ENCODE assay signal across 8 mouse cellular contexts in the genomic region with DNA sequence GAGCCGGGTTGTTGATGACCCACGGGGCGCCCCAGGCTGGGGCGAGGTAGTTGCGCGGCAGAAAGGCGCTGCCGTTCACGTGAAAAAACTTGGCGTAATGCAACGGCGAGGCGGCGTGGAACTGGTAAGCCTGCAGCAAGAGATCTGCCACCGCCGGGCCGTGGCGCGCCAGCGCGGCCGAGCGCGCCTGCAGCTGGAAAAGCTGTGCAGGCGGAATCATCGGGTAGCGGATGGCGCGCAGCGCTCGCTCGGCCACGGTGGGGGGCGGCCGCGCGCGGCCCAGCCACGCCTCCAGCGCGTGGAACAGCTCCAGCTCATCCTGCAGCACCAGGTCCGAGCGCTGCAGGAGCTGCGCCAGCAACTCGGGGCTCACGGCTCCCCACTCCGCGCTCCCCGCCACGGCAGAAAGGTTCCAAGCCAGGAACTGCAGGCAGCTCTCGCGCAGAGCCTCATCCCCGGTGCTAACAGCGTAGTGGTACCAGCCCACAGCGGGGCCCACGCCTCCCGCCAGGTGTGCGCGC. TPM values are rescaled to one million over a fixed set of nuclear protein-coding genes. Genes with fewer than 3 reads are reported as not detected.
DNase-seq lines count a peak whose midpoint lies in the region; ATAC-seq and TF ChIP-seq lines count a peak whose summit lies in the region.

No protein-coding gene starts in this region.

- H3K4me3 ChIP-seq in lung, embryonic 16.5 days (ENCODE audit: low read length) = peak overlapping the region; percentile 51
- no peak overlapping the region for H3K4me3 ChIP-seq in lung, adult 2 months (replicated peaks; ENCODE audit: extremely low read depth, low read depth, low read length)
- H3K4me3 ChIP-seq in hindbrain, embryonic 13.5 days = peak overlapping the region; percentile 56
- H3K4me3 ChIP-seq in liver, embryonic 16.5 days (ENCODE audit: low read depth, low read length) = peak overlapping the region; percentile 32
- peak overlapping the region; percentile 29 for H3K4me3 ChIP-seq in small intestine, adult 2 months (ENCODE audit: low read depth, low read length)

- H3K4me1 ChIP-seq in lung, embryonic 16.5 days (replicated peaks; ENCODE audit: control insufficient read depth, insufficient read depth, low read length) = peaks cover 18% of the 10 kb centered on the region
- 0 out of 2 replicates have a peak, but pooled peaks cover 3% of the 10 kb centered on the region for H3K4me1 ChIP-seq in lung, adult 2 months (ENCODE audit: control insufficient read depth, insufficient read depth, low read length)
- H3K4me1 ChIP-seq in hindbrain, embryonic 13.5 days (replicated peaks) = peaks cover 79% of the 10 kb centered on the region
- peaks cover 4% of the 10 kb centered on the region for H3K4me1 ChIP-seq in liver, embryonic 16.5 days (ENCODE audit: control insufficient read depth, low read depth, low read length)
- H3K4me1 ChIP-seq in small intestine, adult 2 months (ENCODE audit: control insufficient read depth, insufficient read depth, insufficient read length, low read length) = no peaks in the 10 kb centered on the region; the same call in 1 of the 2 replicates

- no peaks in the 10 kb centered on the region for H3K9me3 ChIP-seq in lung, embryonic 16.5 days (ENCODE audit: control insufficient read depth, low read length)
- no peaks in the 10 kb centered on the region for H3K9me3 ChIP-seq in hindbrain, embryonic 13.5 days
- H3K9me3 ChIP-seq in liver, embryonic 16.5 days (replicated peaks; ENCODE audit: control insufficient read depth, low read length) = no peaks in the 10 kb centered on the region

- peak; percentile 32 for DNase-seq in adrenal gland, postnatal 10 days
- no peak for DNase-seq in adrenal gland, adult 2 months
- DNase-seq in lung, adult 2 months = no peak
- no peak for DNase-seq in spleen, adult 12 weeks (ENCODE audit: low spot score)

- no peak for TF ChIP-seq POLR2A in lung, adult 2 months (IDR thresholded peaks at IDR 0.05; ENCODE audit: borderline replicate concordance, extremely low read depth, low read depth, low read length)
- TF ChIP-seq POLR2A in small intestine, adult 2 months (IDR thresholded peaks at IDR 0.05; ENCODE audit: low read depth, low read length) = no peak

- H3K4me2 ChIP-seq in lung, embryonic 16.5 days (ENCODE audit: low read depth, low read length) = peak overlapping the region; percentile 79
- H3K4me2 ChIP-seq in hindbrain, embryonic 13.5 days = peak overlapping the region; percentile 91
- peak overlapping the region; percentile 39 for H3K4me2 ChIP-seq in liver, embryonic 16.5 days (ENCODE audit: low read depth, low read length)

- no peak overlapping the region for H3K27ac ChIP-seq in lung, embryonic 16.5 days (ENCODE audit: low read length)
- H3K27ac ChIP-seq in hindbrain, embryonic 13.5 days = peak overlapping the region; percentile 73
- no peak overlapping the region for H3K27ac ChIP-seq in liver, embryonic 16.5 days (ENCODE audit: low read length)
- no peak overlapping the region for H3K27ac ChIP-seq in small intestine, adult 2 months (ENCODE audit: insufficient read depth, low read depth, low read length)

- H3K36me3 ChIP-seq in lung, embryonic 16.5 days (ENCODE audit: control insufficient read depth, insufficient read depth, low read length) = no peaks in the 10 kb centered on the region
- no peaks in the 10 kb centered on the region for H3K36me3 ChIP-seq in hindbrain, embryonic 13.5 days
- no peaks in the 10 kb centered on the region for H3K36me3 ChIP-seq in liver, embryonic 16.5 days (ENCODE audit: control insufficient read depth, insufficient read depth)
- no peaks in the 10 kb centered on the region for H3K36me3 ChIP-seq in small intestine, adult 2 months (ENCODE audit: control insufficient read depth, insufficient read depth, low read length)

- TF ChIP-seq CTCF in lung, adult 2 months (IDR thresholded peaks at IDR 0.05; ENCODE audit: insufficient read depth, low read length) = no peak
- no peak for TF ChIP-seq CTCF in small intestine, adult 2 months (IDR thresholded peaks at IDR 0.05; ENCODE audit: extremely low read depth, insufficient read length, insufficient replicate concordance, low read depth, low read length)

- ATAC-seq in lung, embryonic 16.5 days (ENCODE audit: low read depth) = no peak
- ATAC-seq in hindbrain, embryonic 13.5 days (ENCODE audit: low FRiP score) = no peak
- ATAC-seq in liver, embryonic 16.5 days (ENCODE audit: low read depth) = no peak

- WGBS in lung, embryonic 16.5 days = under 1% methylated on average over 59 of the region's 59 CpGs
- under 1% methylated on average over 51 of the region's 59 CpGs for WGBS in lung, adult 2 months
- 1% methylated on average over 48 of the region's 59 CpGs for WGBS in hindbrain, embryonic 13.5 days
- WGBS in liver, embryonic 16.5 days (ENCODE audit: insufficient replicate concordance) = 2% methylated on average over 58 of the region's 59 CpGs
- 2% methylated on average over 59 of the region's 59 CpGs for WGBS in small intestine, adult 2 months

- peak overlapping the region; percentile 29 for H3K9ac ChIP-seq in lung, embryonic 16.5 days (ENCODE audit: low read length)
- H3K9ac ChIP-seq in hindbrain, embryonic 13.5 days = peak overlapping the region; percentile 76
- H3K9ac ChIP-seq in liver, embryonic 16.5 days (ENCODE audit: low read depth, low read length) = no peak overlapping the region

- H3K27me3 ChIP-seq in lung, embryonic 16.5 days (ENCODE audit: control insufficient read depth, insufficient read depth, low read depth, low read length) = peaks cover 67% of the 10 kb centered on the region
- H3K27me3 ChIP-seq in hindbrain, embryonic 13.5 days = peaks cover 55% of the 10 kb centered on the region
- H3K27me3 ChIP-seq in liver, embryonic 16.5 days (ENCODE audit: control insufficient read depth, insufficient read depth, low read depth, low read length) = peaks cover 67% of the 10 kb centered on the region
- H3K27me3 ChIP-seq in small intestine, adult 2 months (ENCODE audit: control insufficient read depth, insufficient read depth, low read length) = peaks cover 33% of the 10 kb centered on the region

RNA-seq across cellular contexts. Expression of a gene that starts 3.8 kb away (rescaled TPM):
- under 1 TPM; 0.21 to 0.33 TPM for total RNA-seq in adrenal gland, postnatal 10 days (2021)
- total RNA-seq in adrenal gland, adult 2 months (2021) = not detected
- 0.24 and 0.32 TPM in 2 replicates for polyA plus RNA-seq in adrenal gland, adult 2 months (2012; rRNA removed)
- 0.23 and 0.34 TPM in 2 replicates for polyA plus RNA-seq in lung, embryonic 16.5 days (2015; fragmentation: Nextera tagmentation; extraction: Ambion mirVana)
- 0.54 and 0.59 TPM in 2 replicates for polyA plus RNA-seq in lung, adult 2 months (2012; rRNA removed)
- polyA plus RNA-seq in hindbrain, embryonic 13.5 days (2015; fragmentation: Nextera tagmentation; extraction: Ambion mirVana) = 21.4 and 22.3 TPM in 2 replicates
- not detected in 2 replicates for polyA plus RNA-seq in liver, embryonic 16.5 days (2015; fragmentation: Nextera tagmentation; extraction: Ambion mirVana)
- polyA plus RNA-seq in small intestine, adult 2 months (2012; rRNA removed) = 0.44 and 0.52 TPM in 2 replicates

RNA-seq across cellular contexts. Expression of a gene that starts 6.8 kb away (rescaled TPM):
- total RNA-seq in adrenal gland, postnatal 10 days (2021) = not detected
- not detected for total RNA-seq in adrenal gland, adult 2 months (2021)
- not detected in 2 replicates for polyA plus RNA-seq in adrenal gland, adult 2 months (2012; rRNA removed)
- polyA plus RNA-seq in lung, embryonic 16.5 days (2015; fragmentation: Nextera tagmentation; extraction: Ambion mirVana) = not detected in 2 replicates
- polyA plus RNA-seq in lung, adult 2 months (2012; rRNA removed) = not detected in 2 replicates
- not detected in 2 replicates for polyA plus RNA-seq in hindbrain, embryonic 13.5 days (2015; fragmentation: Nextera tagmentation; extraction: Ambion mirVana)
- polyA plus RNA-seq in liver, embryonic 16.5 days (2015; fragmentation: Nextera tagmentation; extraction: Ambion mirVana) = not detected in 2 replicates
- polyA plus RNA-seq in small intestine, adult 2 months (2012; rRNA removed) = 0.10 TPM in 1 of 2 replicates, not detected in the other

RNA-seq across cellular contexts. Expression of a gene that starts 26.8 kb away (rescaled TPM):
- total RNA-seq in adrenal gland, postnatal 10 days (2021) = 1 to 10 TPM in 1 of 2 experiments, under 1 TPM in 1; 0.67 to 1.1 TPM
- under 1 TPM; 0.48 to 0.66 TPM for total RNA-seq in adrenal gland, adult 2 months (2021)
- 0.48 and 1.3 TPM in 2 replicates for polyA plus RNA-seq in adrenal gland, adult 2 months (2012; rRNA removed)
- 0.46 and 0.72 TPM in 2 replicates for polyA plus RNA-seq in lung, embryonic 16.5 days (2015; fragmentation: Nextera tagmentation; extraction: Ambion mirVana)
- polyA plus RNA-seq in lung, adult 2 months (2012; rRNA removed) = 8.9 and 9.2 TPM in 2 replicates
- 1.2 and 1.3 TPM in 2 replicates for polyA plus RNA-seq in hindbrain, embryonic 13.5 days (2015; fragmentation: Nextera tagmentation; extraction: Ambion mirVana)
- polyA plus RNA-seq in liver, embryonic 16.5 days (2015; fragmentation: Nextera tagmentation; extraction: Ambion mirVana) = 0.09 and 0.17 TPM in 2 replicates
- polyA plus RNA-seq in small intestine, adult 2 months (2012; rRNA removed) = 1.7 and 2.0 TPM in 2 replicates

RNA-seq across cellular contexts. Expression of a gene that starts 59.0 kb away (rescaled TPM):
- total RNA-seq in adrenal gland, postnatal 10 days (2021) = 10 to 100 TPM; 26.2 to 27.9 TPM
- total RNA-seq in adrenal gland, adult 2 months (2021) = 1 to 10 TPM; 4.0 to 7.1 TPM
- polyA plus RNA-seq in adrenal gland, adult 2 months (2012; rRNA removed) = 5.2 and 7.6 TPM in 2 replicates
- polyA plus RNA-seq in lung, embryonic 16.5 days (2015; fragmentation: Nextera tagmentation; extraction: Ambion mirVana) = 30.7 and 33.2 TPM in 2 replicates
- 14.3 and 18.2 TPM in 2 replicates for polyA plus RNA-seq in lung, adult 2 months (2012; rRNA removed)
- 9.9 and 11.9 TPM in 2 replicates for polyA plus RNA-seq in hindbrain, embryonic 13.5 days (2015; fragmentation: Nextera tagmentation; extraction: Ambion mirVana)
- 19.5 and 20.2 TPM in 2 replicates for polyA plus RNA-seq in liver, embryonic 16.5 days (2015; fragmentation: Nextera tagmentation; extraction: Ambion mirVana)
- polyA plus RNA-seq in small intestine, adult 2 months (2012; rRNA removed) = 4.4 TPM in 2 replicates

Comparison
In these comparisons a context has a peak if more than half of its experiments do, and no peak if none do; other contexts are left out.
1. H3K4me2 ChIP-seq: peak in every context shown above with its lines; median percentile 91 in hindbrain, embryonic 13.5 days; 79 in lung, embryonic 16.5 days; 39 in liver, embryonic 16.5 days.
2. RNA of a gene that starts 3.8 kb away (polyA plus RNA-seq): 21.4 to 22.3 TPM in hindbrain, embryonic 13.5 days; 0.54 to 0.59 TPM in lung, adult 2 months, 0.44 to 0.52 TPM in small intestine, adult 2 months, 0.23 to 0.34 TPM in lung, embryonic 16.5 days, 0.24 to 0.32 TPM in adrenal gland, adult 2 months and not detected in liver, embryonic 16.5 days; every median in the first group is over 10 times any median in the second.